Mouse (Mus musculus): ENCODE results near the gene Ror1. TPM values are rescaled to one million over a fixed set of nuclear protein-coding genes. Genes with fewer than 3 reads are reported as not detected.

The Ror1 gene
- total RNA-seq, 2 experiments from 2014 or later, result 0.56 to 0.95 TPM

DNA sequence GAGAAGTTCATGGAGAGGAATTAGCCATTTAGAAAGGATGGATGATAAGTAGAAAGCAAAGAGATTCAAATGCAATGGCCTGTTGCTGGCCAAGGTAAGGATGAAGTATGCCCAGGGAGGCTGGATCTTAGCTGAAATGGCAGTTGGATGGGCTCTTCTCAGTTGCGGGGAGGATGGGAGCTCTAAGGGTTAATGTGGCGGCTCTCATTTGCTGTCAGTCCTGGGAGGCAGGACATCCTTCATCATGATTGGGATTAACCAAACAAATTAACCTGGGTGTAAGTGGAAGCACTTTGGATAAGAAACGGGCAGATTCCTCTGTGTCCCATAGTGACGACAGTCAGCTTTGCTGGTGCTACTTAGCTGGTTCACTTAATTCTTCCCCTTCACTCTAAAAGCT, 112.5 kb downstream of the Ror1 start:
- no peak for DNase-seq (ENCODE audit: low spot score in 2 of 2)

DNA sequence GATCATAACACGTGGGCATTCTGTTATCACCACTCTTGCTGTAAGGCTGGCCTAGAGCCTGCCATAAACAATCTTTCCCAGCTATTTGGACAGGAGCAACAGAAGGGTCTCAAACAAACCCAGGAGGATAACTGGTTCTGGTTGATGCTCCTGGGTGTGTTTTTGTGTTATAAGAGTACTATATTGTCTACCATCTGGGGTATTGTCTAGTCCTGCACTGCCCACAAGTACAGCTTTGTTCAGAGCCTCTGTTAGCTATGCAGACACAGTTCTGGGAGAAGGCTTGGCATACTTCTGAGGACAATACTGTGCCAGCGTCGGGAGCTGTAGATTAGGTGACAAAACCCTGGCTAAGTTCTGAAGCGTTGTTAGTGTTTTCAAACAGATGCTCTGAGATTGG, 113.5 kb downstream of the Ror1 start:
- no peak for DNase-seq (ENCODE audit: low spot score in 2 of 2)

DNA sequence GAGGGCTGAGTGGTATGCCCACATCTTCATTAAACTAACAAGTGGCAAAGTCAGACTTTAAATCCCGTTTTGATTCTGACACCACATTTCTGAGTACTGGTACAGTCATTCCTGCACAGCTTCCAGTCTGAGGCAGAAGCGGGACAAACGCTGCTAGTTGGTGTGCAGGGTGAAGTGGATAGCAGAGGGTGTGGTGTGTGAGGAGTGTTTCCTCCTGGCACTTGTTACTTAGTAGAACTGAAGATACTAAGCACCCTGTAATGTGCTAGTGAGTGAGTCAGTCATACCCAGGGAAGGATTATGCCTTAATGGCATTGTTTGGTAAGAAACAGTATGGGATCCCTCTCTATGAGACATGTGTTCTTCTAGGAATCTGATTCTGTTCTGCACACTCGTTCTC, 115.7 kb downstream of the Ror1 start:
- DNase-seq (ENCODE audit: low spot score in 2 of 2), result no peak

DNA sequence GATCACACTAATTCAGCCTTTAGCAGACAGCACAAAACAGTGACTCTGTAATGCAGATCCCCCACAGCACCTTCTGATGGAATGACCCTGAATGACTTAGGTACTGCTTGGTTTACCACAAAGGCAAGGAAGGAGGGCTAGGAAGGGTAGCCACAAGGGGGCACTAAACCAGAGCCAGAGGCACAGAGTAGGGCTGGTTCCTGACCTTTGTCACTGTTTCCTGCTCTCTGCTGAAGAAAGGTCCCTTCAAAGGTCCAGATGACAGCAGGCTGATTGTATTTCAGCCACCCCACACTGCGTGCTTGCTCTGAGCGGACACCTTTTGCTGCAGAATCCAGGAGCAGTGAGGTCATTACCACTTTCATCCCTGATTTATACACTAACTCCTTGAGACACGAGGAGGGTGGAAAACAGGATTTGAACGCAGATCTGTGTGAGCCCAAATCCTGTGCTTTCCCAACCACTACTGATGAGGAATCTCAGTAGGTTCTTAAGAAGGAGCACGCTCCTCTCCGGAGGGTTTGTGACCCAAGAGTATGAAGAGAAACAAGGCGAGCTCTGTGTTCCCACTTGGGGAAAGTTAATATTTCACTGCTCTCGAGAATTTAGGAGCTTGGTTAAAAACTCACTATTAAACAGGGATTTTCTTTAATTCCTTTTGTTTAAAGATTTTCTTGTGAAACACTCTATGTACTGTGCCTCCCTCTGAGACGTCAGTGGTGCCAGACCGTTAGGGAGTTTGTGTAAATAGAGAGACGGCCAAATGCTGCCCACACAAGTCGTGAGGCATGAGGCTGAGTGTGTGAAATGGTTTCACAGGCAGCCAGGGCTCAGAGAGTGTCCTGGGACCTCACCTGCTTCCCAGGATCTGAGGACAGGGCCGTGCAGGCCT, 119.0 kb downstream of the Ror1 start:
- DNase-seq (ENCODE audit: low spot score in 2 of 2), result peak; percentile 4 to 9

DNA sequence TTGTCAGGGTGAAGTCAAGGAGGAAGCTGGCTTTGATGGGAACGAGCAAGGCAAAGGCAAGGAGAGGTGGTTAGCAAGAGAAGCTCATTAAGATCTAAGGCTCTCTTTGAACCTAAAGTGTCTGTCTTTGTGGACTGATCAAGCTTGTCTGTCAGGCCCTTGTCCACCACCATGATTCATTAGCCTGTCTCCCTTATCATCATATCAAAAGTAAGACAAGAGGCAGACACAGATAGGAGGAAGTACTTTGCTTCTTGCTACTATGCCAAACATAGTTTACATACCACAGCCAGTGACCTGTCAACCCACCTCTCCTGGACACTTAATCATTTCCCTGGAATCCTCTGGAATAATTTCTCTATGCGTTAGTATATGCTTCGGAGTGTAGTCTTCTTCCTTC, 121.0 kb downstream of the Ror1 start:
- DNase-seq (ENCODE audit: low spot score in 2 of 2), result no peak

DNA sequence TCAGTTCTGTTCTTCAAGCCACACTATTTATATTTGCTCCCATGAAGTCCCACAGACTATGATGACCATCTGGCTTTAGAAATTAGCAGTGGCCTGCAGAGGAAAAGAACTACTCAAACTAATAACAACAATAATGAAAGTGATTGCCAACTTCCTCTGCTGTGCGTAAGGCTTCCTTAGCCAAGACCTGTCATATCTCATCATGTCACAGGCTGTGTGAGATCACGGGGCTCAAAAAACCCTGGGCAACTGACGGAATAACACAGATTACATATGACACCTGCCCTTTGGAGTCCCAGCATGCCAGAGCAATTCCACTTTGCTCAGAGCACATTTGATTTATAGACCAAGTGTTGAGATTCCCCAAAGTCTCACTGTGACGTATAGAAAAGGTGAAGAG, 123.4 kb downstream of the Ror1 start:
- DNase-seq (ENCODE audit: low spot score in 2 of 2), result no peak

DNA sequence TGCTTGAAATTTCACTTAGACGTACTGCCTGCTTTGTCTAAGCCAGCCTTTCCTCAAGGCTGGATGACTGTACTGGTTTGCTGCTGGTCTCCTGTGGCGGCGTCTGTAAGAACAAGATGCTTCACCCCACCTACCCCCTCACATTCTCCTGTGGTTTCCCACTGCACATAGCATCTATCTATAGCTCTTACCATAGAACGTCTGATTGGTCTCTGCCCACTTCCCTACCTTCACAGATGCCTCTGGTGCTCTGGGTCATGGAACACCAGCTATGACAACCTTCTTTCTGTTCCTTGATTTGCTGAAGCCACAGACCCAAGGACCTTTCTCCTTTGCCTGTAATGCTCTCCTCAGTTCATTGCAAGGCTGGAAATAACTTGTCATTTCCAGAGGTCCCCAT, 124.0 kb downstream of the Ror1 start:
- DNase-seq (ENCODE audit: low spot score in 2 of 2), result no peak

DNA sequence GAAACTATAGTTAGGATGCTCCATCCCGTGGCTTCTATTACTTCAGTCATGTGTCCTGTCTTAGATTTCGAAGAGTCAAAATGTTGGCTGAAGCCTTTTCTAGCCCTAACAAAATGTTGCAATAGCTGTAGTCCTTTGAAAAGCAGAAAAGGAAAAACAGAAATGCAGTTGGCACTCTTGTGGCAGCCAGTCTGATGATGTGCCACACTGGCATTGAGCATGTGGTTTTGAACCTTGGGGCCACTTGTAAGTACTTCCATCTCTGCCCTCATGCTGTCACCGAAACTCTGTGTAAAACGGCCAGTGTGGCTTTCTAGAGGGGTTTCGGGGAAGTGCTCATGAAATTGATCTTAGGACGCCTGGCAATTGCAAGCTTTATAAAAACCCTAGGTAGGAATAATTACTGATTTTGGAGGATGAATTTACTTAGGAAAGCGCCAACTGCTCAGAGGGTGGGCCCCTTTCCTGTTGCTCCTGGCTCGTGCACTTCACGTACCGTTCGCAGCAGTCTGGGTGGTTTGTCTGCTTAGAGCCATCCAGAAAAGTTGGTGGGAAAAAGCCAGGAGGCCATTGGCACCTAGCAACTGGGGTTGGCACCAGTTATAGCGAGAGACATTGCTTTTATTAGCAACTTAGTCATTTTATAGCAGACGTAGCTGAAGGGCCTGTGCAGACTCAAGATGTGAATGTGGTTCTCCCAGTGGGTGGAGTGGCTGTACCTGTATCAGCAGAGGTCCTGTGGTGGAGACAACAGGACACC, 126.6 kb downstream of the Ror1 start:
- no peak for DNase-seq (ENCODE audit: low spot score in 2 of 2)

DNA sequence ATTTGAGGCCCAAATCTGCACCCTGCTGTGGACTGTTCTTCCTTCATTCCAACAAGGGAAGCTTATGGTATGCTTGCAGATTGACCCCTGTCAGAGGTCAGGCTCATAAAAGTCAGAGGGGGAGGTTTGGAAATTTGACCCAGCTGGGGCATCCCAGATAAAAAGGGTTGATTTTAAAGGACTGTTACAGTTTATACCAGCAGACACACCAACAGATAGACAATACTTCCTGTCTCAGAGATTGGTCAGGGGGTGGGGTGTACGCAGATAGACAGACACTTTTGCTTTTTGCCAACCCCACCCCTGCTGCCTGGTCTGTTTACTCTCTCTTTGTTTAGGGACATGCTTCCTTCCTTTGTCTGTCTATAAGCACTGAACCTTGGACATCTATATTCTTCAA, 127.9 kb downstream of the Ror1 start:
- no peak for DNase-seq (ENCODE audit: low spot score in 2 of 2)

DNA sequence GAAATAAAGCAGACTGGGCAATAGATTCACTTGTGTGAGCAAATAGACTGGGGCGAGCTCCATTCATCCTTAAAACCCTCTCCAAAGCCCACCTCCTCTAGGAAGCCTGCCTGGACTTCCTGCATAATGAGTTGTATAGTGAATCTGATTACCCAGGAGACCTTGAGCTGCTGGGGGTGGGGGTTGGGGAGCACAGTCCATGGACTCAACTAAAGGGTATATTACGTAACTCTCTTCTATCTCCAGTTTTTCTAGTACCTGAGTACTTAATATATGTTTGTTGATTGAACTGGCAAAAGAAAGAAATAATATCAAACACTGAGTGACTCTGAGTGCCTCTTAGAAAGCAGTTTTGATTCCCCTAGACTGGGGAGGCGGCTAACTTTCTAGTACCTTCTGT, 128.4 kb downstream of the Ror1 start:
- no peak for DNase-seq (ENCODE audit: low spot score in 2 of 2)

DNA sequence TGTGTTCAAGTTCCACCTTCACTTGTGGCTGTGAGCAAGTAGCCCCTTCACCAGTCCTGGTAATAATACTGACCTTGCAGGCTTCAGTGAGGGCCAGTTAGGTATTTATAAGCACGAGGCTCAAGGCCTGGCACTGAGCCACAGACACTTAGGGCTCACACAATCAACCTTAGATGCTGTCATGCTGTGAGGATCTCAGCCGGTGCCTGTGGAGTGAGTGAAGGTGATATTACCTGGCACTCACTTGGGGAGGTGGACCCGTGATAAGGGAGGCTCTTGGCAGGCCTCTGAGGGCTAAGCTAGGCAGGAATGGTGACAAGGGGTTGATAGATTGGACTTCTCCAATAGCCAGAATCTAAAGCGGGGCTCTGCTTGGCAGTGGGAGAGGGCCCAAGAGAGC, 131.0 kb downstream of the Ror1 start:
- DNase-seq (ENCODE audit: low spot score in 2 of 2), result no peak

DNA sequence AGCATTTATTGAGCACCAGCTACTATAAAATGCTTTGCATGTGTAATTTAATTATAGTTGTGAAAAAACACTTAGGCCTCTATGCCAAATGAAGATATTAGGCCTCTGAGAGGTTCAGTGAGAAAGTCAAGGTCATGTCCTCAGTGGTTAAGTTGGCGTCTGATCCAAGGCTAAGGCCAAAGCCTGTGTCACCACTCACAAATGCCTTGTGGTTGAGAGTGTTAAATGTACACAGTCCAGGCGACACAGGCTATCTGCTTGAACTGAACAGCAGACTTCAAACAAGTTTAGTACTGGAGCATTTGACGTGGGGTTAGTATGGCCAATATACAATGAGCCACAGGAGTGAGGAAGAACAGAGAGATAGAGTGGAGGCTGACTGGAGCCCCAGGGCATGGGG, 132.5 kb downstream of the Ror1 start:
- no peak for DNase-seq (ENCODE audit: low spot score in 2 of 2)

DNA sequence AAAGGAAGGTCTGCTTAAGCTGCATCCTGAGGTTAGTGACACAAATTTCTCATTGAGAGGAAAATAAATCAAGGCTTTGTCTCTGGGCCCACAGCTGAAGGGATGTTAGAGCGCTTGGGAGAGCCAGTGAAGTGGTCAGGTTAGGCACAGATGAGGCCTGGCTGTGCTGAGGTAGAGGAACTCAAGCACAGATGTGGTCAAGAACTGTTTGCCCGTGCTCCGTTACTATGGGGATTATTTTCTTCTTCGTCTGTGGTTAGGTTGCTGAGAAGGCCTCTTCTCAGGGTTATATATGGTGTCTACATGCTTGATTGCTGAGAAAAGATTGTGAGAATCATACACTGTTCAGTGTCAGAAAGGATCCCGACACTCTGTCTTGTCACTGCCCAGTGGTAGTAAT, 134.7 kb downstream of the Ror1 start:
- DNase-seq (ENCODE audit: low spot score in 2 of 2), result no peak

DNA sequence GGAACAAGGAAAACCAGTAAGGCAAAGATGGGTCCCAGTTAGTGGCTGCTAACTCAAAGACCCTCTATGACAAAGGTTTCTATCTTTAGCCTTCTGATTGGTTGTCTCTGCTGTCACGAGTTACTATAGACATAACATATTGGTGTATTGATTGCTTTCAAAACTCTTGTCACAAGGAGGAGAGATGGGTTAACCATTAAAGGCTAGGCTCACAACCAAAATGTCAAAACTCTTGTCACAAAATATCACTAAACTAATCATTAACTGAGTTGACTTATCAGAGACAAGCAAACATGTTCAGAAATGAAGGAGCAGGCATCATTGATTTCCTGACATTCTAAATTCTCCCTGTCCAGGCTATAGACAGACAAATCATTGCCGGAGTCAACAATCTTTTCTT, 135.4 kb downstream of the Ror1 start:
- no peak for DNase-seq (ENCODE audit: low spot score in 2 of 2)

DNA sequence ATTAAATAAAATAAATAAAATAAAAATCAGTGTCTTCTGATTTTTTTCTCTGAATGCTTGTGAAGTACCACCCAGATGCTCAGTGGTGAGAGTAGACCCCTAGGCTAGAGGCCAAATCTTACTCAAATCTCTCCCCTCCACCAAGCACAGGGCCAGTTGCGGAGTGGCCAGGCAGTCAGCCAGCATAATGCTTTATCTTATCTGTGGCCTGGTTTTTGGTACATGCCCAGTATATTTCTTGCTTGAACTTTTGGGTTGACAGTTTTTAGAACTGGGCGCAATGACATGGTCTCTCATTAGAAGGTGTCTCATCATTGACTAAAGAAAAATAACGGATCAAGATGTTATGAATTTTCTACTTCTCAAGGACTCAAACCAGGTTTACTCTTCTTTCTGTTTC, 136.3 kb downstream of the Ror1 start:
- no peak for DNase-seq (ENCODE audit: low spot score in 2 of 2)

DNA sequence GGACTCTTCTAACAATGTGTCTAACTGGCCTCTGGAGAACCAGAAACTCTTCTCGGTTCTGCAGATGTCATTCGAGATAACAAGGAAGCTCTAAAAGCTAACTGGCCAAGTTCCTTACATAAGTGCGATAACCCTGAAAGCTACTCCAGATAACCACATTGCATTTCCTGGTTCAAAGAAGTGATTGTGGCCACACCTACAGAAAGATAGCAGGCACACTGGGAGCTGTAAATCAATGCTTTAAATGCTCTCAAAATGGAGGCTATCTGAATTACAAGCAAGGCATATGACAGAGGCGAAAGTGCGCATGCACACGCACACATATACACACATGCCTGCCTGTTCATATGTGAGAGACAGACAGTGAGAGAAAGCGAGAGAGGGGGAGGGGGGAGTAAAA, 136.9 kb downstream of the Ror1 start:
- no peak for DNase-seq (ENCODE audit: low spot score in 2 of 2)

DNA sequence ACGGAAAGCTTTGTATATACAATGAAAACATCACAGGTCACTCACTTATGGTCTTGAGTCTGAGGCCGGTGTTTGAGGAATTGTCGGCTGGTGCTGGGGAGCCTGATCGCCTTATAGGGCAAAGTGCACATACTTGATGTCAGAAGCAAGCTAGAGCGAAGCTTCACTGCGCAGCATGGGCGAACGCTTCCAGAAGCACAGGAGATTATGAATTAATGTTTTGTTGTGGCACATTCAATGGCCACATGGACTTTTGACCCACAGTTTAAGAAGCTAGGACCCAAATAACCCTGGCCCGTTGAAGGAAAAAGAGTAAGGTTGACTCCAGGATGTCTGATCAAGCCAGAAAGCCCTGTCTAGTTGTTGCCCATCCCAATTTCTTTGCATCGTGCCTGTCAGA, 138.2 kb downstream of the Ror1 start:
- DNase-seq (ENCODE audit: low spot score in 2 of 2), result no peak

DNA sequence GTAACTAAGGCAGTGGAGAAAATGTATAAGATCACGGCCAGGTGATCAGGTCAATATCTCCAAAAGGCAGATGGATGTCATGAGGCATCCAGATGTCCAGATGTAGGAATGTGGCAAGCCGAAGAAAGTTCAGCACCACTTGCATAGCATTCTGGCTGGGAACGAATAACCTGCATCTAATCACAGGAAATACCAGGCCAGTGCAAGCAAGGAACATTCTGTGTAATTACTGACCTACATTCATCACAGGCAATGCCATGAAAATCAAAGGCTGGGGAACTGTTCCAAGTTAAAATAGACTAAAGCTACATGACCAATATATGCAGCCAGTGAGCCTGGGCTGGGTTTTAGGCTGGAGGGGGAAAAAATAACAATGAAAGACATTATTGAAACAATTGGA, 140.7 kb downstream of the Ror1 start:
- no peak for DNase-seq (ENCODE audit: low spot score in 2 of 2)

DNA sequence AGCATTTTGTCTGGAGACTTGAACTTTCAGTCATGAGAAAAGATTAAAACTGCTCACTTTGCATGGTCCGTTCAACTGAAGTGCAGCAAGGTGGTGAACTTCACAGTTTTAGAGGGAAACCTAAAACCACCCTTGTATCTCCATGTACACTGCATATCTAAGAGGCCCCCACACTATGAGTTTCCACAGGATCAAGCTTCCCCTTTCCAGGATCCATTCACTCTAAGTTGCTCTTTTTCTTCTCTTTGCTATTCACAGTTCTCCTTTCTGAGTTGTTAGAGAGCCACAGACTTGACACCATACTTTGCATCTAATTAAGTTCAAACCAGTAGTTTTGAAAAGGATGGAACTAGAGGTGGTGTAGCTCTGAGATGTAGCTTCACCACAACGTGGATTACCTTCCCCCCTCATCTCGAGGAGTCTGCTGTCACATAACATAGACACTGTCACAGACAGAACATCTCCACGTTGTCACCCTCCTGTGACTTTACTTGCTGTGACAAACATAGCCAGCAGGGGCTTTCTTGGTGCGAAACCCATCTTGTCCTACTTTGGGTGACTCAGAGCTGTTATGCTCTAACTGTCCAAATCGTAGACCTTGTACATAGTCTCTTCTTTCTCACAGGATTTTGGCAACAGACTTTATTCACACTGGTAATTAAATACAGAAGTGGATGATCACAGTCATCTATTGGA, 146.6 kb downstream of the Ror1 start:
- DNase-seq (ENCODE audit: low spot score in 2 of 2), result no peak

DNA sequence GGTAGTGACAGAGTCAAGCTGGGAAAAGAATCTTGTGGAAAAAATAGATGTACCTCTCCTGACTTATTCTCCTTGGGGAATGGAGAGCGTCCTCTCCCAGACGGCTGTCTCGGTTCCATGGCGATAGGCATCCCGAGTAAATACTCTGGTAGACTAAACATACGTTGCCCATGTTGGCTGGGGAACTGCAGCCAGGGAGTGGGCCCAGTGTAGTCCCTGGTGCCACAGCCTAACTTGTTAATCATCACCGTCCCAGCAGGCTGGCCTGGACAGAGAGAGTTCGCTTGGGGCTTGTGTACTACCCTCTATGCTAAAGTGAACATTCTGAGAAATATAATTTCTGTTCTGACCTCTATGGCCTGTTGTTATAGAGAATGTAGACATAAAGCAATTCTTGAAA, 148.7 kb downstream of the Ror1 start:
- no peak for DNase-seq (ENCODE audit: low spot score in 2 of 2)

DNA sequence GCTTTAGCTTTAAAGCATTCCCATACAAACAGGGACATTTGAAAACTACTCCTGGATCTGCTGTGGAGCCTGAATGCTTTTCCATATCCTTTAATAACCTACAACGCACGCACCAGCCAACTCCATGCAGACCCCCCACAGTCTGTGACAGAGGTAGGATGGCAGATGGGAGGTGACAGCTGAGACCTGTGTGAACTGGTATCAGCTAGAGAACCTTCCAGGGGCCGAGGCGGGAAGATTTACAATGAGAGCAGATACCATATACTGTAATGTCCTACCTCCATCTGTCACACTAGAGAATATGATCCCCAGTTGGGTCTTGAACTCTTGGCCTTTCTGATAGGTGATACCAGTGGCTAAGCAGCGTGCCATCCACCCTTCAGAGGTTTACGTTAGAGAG, 149.1 kb downstream of the Ror1 start:
- DNase-seq (ENCODE audit: low spot score in 2 of 2), result no peak

DNA sequence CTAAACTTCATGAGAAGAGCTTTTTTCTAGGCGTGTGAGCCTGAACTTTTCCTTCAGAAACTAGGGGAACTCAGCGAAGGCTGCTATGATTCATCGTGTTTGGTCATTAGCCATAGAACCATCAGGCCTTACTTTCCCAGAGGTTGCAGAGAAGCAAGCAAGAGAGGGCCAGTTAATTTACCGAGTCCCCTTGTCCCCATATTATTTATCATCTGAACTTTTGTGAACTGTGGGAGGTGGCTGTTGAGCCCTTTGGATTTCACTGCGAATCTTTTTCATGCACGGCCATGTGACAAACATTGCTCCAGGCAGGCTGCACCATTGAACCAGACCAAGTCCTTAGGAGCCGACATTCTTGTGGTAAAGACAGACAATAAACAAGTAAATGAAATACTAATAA, 152.2 kb downstream of the Ror1 start:
- no peak for DNase-seq (ENCODE audit: low spot score in 2 of 2)
